Mouse (Mus musculus): ENCODE measurements around the gene Map1b.

Gene Map1b

GRCm38 (mm10) chr13:99447403-99448199 lies 68.7 kb downstream of the Map1b start:
- peak in 1 of 2 experiments; percentile 59 for DNase-seq (ENCODE audit: low spot score in 2 of 2)

GRCm38 (mm10) chr13:99447002-99447401 lies 69.3 kb downstream of the Map1b start:
- no peak for DNase-seq (ENCODE audit: low spot score in 2 of 2)

- DNase-seq (ENCODE audit: low spot score in 2 of 2): no peak
Observed at GRCm38 (mm10) chr13:99444880-99445279, 71.5 kb downstream of the Map1b start.

- no peak for DNase-seq (ENCODE audit: low spot score in 2 of 2)
Observed at GRCm38 (mm10) chr13:99444431-99444871, 71.9 kb downstream of the Map1b start.

- DNase-seq (ENCODE audit: low spot score in 2 of 2): no peak
Observed at GRCm38 (mm10) chr13:99443484-99444175, 72.7 kb downstream of the Map1b start.

GRCm38 (mm10) chr13:99442434-99443249 lies 73.7 kb downstream of the Map1b start:
- DNase-seq (ENCODE audit: low spot score in 2 of 2): no peak

- no peak for DNase-seq (ENCODE audit: low spot score in 2 of 2)
Observed at GRCm38 (mm10) chr13:99441700-99442433, 74.5 kb downstream of the Map1b start.

GRCm38 (mm10) chr13:99440228-99440627 lies 76.1 kb downstream of the Map1b start:
- peak in 1 of 2 experiments; percentile 36 for DNase-seq (ENCODE audit: low spot score in 2 of 2)

- DNase-seq (ENCODE audit: low spot score in 2 of 2): no peak
Observed at GRCm38 (mm10) chr13:99439357-99439756, 77.0 kb downstream of the Map1b start.

- DNase-seq (ENCODE audit: low spot score in 2 of 2): no peak
Observed at GRCm38 (mm10) chr13:99437051-99437450, 79.3 kb downstream of the Map1b start.

- DNase-seq (ENCODE audit: low spot score in 2 of 2): no peak
Observed at GRCm38 (mm10) chr13:99434494-99434893, 81.8 kb downstream of the Map1b start.

- no peak for DNase-seq (ENCODE audit: low spot score in 2 of 2)
Observed at GRCm38 (mm10) chr13:99433068-99434008, 83.0 kb downstream of the Map1b start.

GRCm38 (mm10) chr13:99423581-99423980 lies 92.8 kb downstream of the Map1b start:
- DNase-seq (ENCODE audit: low spot score in 2 of 2): no peak

GRCm38 (mm10) chr13:99416601-99417000 lies 99.7 kb downstream of the Map1b start:
- DNase-seq (ENCODE audit: low spot score in 2 of 2): no peak

GRCm38 (mm10) chr13:99414352-99414742 lies 102.0 kb downstream of the Map1b start:
- DNase-seq (ENCODE audit: low spot score in 2 of 2): no peak

- DNase-seq (ENCODE audit: low spot score in 2 of 2): no peak
Observed at GRCm38 (mm10) chr13:99413481-99414351, 102.6 kb downstream of the Map1b start.

- DNase-seq (ENCODE audit: low spot score in 2 of 2): no peak
Observed at GRCm38 (mm10) chr13:99412477-99413080, 103.8 kb downstream of the Map1b start.

GRCm38 (mm10) chr13:99411761-99412160 lies 104.6 kb downstream of the Map1b start:
- no peak for DNase-seq (ENCODE audit: low spot score in 2 of 2)
